Mouse (Mus musculus) heart, postnatal 36 days (tissue): ENCODE data around the gene Ppard. TPM values are rescaled to one million over a fixed set of nuclear protein-coding genes. Genes with fewer than 3 reads are reported as not detected.

Experiments used
- total RNA-seq, 2 experiments: library from RNA; stranded (reverse); gene quantifications; 2 replicates each; pipeline ENCODE4 v1.2.3; 2021

Gene Ppard
- total RNA-seq, 2 experiments from 2014 or later, result 33.3 to 40.1 TPM

Other genes with a start within 250 kb of the Ppard start
- not detected for gene Tcp11, start 152.1 kb upstream of the Ppard start, total RNA-seq
- under 1 TPM; 0.53 to 0.70 TPM for gene Scube3, start 90.6 kb upstream of the Ppard start, total RNA-seq
- gene Zfp523, start 55.6 kb upstream of the Ppard start, total RNA-seq, result 10 to 100 TPM; 14.3 to 16.0 TPM
- 1 to 10 TPM; 3.1 to 3.2 TPM for gene Def6, start 24.9 kb upstream of the Ppard start, total RNA-seq
- gene Fance, start 80.8 kb downstream of the Ppard start, total RNA-seq, result 10 to 100 TPM; 10.9 to 17.3 TPM
- gene Rpl10a, start 95.8 kb downstream of the Ppard start, total RNA-seq, result 100 to 1,000 TPM; 392 TPM
- 10 to 100 TPM; 12.9 to 16.6 TPM for gene Tead3, start 118.1 kb downstream of the Ppard start, total RNA-seq
- gene Tulp1, start 132.5 kb downstream of the Ppard start, total RNA-seq, result not detected